Mouse (Mus musculus) stomach, postnatal 0 days (tissue): ENCODE data around the gene Polr3b.

Experiments used
- CTCF ChIP-seq: IDR thresholded peaks from 2 replicates; pipeline ENCODE4 v1.5.1; 2016; ENCODE audit warnings: antibody characterized with exemption, low read depth, mild to moderate bottlenecking, moderate library complexity
- EP300 ChIP-seq: optimal IDR thresholded peaks from 2 replicates; pipeline ENCODE3; 2016; ENCODE audit warnings: antibody characterized with exemption

GRCm38 (mm10) chr10:84615076-84615475 lies 7.0 kb upstream of the Polr3b start:
- TF ChIP-seq CTCF (no peak), EP300 (no peak)
